Mouse (Mus musculus): ENCODE results near the gene Dkk3.
"Not testable (repeated sequence)": the region's sequence is repeated elsewhere in the genome, so short reads cannot be mapped to it uniquely, and the experiment has no call there.

Gene Dkk3

GRCm38 (mm10) chr7:112127085-112127637 is 31.7 kb downstream of the Dkk3 start:
- no peak for DNase-seq

DNA sequence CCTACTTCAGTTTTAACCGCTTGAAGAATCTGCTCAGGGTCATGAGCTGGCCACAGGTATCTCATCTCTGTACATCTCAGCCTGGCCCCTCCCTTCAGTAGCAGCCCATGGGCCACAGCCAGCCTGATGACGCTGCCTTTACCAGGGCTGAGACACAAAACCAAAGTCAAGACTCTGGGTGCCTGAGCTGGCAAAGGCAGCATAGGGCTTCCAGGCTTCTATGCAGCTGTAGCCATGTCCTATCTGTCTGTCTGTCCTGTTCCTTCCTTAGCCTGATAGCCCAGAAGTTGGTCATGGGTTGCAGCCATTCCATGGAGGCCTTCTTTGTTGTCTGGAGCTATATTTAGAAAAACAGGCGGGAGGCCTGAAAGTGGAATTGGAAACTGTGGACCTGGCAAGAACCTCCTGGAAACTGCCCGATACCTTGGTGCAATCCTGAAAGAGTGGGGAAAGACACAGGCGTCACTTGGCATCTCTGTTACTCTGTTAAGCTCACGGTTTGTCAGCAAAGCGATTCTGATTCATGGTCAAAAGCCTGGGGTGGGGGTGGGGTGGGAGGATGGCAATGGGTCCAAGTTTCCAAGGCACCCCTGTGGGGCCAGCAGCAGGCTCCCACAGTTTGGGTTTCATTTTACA is 33.1 kb downstream of the Dkk3 start:
- DNase-seq, result no peak

DNA sequence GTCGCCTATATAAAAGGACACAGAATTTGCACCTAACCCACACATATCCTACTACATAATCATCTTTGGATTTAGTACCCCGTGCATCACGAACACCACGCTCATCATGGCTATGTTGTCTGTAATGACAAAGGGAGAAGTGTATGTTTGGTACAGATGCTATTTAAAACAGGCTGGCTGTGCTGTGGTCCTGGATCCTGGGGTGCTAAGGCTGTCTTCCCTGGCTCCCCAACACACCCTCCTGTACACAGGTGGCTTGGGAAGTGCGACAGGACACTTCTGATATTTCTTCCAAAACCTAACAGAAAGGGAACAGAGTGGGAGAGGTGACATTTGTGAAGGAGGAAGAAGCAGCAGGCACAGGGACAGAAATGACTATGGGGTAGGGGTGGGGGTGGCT is 35.2 kb downstream of the Dkk3 start:
- DNase-seq, result no peak

DNA sequence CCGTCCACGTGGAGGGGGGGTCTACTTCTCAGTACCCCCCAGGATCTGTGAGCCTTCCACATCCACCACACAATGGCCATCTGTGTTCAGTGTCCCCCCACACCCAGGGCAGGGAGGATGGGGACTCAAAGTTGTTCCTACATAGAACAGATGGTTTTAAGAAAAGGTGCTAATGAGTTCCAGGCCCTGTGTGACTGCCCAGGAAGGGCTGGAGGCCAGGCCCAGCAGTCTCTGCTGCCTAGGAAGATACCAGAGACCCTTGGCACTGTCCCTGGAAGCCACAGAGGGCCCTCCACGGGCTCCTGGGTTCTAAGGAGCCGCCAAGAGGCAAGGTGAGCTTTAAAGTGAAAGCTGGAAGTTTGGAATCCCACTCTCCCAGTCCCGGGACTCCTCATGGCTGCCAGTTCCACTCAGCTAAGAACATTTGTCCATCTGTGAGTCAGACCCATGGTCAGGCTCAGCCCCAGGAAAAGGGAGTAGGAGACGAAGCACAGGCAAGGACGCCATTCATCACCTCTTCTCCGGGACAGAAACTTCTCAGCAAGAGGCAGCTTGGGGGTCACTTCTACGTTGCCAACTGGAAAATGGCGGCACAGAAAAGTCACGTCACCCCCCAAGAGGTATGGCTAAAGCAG is 36.9 kb downstream of the Dkk3 start:
- DNase-seq, result no peak

- no peak for DNase-seq
These were observed 37.7 kb downstream of the Dkk3 start for GRCm38 (mm10) chr7:112120861-112121810.

- DNase-seq, result no peak
These were observed 39.6 kb downstream of the Dkk3 start for GRCm38 (mm10) chr7:112119248-112119647.

- DNase-seq, result no peak
These were observed 40.8 kb downstream of the Dkk3 start for GRCm38 (mm10) chr7:112118086-112118485.

- DNase-seq, result no peak
These were observed 41.4 kb downstream of the Dkk3 start for GRCm38 (mm10) chr7:112117501-112117900.

- DNase-seq, result no peak
These were observed 48.1 kb downstream of the Dkk3 start for GRCm38 (mm10) chr7:112110638-112111372.

- DNase-seq, result no peak
These were observed 50.1 kb downstream of the Dkk3 start for GRCm38 (mm10) chr7:112108757-112109156.

GRCm38 (mm10) chr7:112103816-112104215 is 55.0 kb downstream of the Dkk3 start:
- DNase-seq, result no peak

- DNase-seq, result no peak
These were observed 55.9 kb downstream of the Dkk3 start for GRCm38 (mm10) chr7:112102933-112103332.

GRCm38 (mm10) chr7:112100887-112101286 is 58.0 kb downstream of the Dkk3 start:
- no peak for DNase-seq

DNA sequence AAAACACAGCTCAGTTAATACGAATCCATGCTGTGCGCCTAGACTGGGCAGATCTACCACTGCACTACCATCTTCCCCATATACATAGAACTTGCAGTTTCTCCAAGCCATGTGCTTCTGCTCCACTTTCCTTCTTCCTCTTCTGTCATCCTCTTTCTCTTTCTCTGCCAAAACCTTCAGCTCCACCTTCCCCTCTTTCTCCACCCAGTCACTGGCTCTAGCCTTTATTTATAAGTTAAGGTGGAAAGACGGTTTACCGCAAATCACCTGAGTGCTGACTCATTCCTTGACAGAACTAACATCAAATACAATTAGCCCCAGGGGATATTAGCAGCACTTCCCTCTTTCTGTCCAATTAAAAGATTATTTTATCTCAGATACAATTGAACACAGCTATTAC is 63.9 kb downstream of the Dkk3 start:
- not testable (repeated sequence) for DNase-seq

DNA sequence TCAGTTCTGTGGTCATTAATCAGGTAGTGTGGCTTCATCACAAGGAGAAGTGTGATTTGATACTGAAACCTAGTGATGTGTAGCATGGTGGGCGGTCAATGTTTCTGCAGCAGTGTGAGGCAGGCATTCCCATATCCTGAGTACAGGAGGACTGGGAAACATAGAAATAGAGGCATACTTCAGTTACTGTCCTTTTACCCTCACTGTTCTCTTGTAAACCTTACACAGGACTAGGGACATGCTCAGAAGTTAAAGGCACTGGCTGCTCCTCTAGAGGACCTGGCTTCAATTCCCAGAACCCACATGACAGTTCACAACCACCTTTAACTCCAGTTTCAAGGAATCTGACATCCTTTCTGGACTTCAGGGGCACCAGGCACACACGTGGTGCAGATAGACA is 72.7 kb downstream of the Dkk3 start:
- DNase-seq, result no peak

GRCm38 (mm10) chr7:112085062-112085461 is 73.8 kb downstream of the Dkk3 start:
- peak; percentile 82 for DNase-seq

- DNase-seq, result no peak
These were observed 74.6 kb downstream of the Dkk3 start for GRCm38 (mm10) chr7:112084222-112084621.

DNA sequence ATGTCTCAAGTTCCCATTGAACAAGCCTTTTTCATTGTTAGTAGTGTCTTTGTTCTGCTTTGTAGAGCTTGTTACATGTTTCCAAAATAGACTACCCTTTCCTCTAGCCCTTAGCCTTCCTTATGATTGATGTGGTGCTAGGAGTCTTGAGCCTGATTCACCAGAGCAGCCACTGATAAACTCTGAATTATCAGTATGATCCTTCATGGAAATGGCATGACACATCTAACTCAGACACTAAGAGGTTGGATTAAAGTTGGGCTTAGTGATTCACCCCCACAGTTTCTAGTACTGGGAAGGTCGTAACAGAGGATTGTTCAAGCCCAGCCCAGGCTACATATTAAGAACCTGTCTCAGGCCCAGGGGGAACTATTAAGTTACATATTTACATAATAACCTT is 76.2 kb downstream of the Dkk3 start:
- no peak for DNase-seq

DNA sequence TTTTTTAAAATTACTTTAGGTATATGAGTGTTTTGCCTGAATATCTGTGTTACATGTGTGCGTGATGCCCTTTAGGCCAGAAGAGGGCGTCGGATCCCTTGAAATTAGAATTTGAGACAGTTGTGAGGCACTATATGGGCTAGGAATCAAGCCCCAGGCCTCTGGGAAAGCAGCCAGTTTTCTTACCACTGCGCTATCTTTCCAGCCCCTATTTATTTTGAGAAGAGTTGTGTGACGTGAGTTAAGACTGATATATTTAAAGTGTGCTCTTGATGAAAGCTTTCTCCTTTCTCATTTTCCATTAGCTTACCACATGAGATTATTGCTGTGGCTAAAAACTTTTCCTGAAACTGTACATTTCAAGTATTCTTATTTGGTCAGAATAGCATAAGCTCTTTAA is 84.0 kb downstream of the Dkk3 start:
- DNase-seq, result no peak

All from thymus, postnatal 25 days (tissue).